ENCODE assay signal across 10 mouse cellular contexts in genomic region chr8:118951766-118952741, GRCm38 (mm10).
A peak's percentile ranks its signal among the peaks of the same experiment; 100 is the strongest.
DNase-seq lines count a peak whose midpoint lies in the region; ATAC-seq and TF ChIP-seq lines count a peak whose summit lies in the region.
"Had no signal": no experiment of that assay in that cellular context is flagged by ENCODE, and none has a peak within 500 bp of the region (broad histone marks: within the 10 kb centered on the region; RNA-seq: fewer than 3 reads in every experiment).

No protein-coding gene starts in this region.

- no peak for ATAC-seq in cerebellum, adult (ENCODE audit: insufficient number of reproducible peaks, low FRiP score, low TSS enrichment)
- ATAC-seq in megakaryocyte, adult 5-6 weeks (ENCODE audit: poor library complexity, severe bottlenecking) = no peak
- ATAC-seq in forebrain, postnatal 0 days = peak; percentile 72
- ATAC-seq in megakaryocyte-erythroid progenitor cell, adult 5-6 weeks (replicated peaks; ENCODE audit: low FRiP score, low TSS enrichment, poor library complexity, severe bottlenecking) = no peak

- TF ChIP-seq CTCF in forebrain, postnatal 0 days (IDR thresholded peaks at IDR 0.05; ENCODE audit: low read depth) = no peak

- no peak overlapping the region; the same call in 1 of the 2 replicates for H3K9ac ChIP-seq in forebrain, postnatal 0 days
- H3K9ac ChIP-seq: kidney, embryonic 15.5 days had no signal

- peak overlapping the region; percentile 54 for H3K4me3 ChIP-seq in megakaryocyte, embryonic 14.5 days (replicated peaks)
- no peak overlapping the region for H3K4me3 ChIP-seq in forebrain, postnatal 0 days (ENCODE audit: low read depth, low read length)
- H3K4me3 ChIP-seq: kidney, embryonic 15.5 days had no signal

- H3K9me3 ChIP-seq in megakaryocyte, embryonic 14.5 days = peaks cover 86% of the 10 kb centered on the region
- H3K9me3 ChIP-seq in forebrain, postnatal 0 days (ENCODE audit: low read length) = no peaks in the 10 kb centered on the region
- H3K9me3 ChIP-seq: kidney, embryonic 15.5 days had no signal

- 52% methylated on average over 20 of the region's 20 CpGs for WGBS in forebrain, postnatal 0 days

- peak; percentile 25 to 48 for DNase-seq in cerebellum, postnatal 14 days
- DNase-seq in forebrain, postnatal 0 days = peak; percentile 62
- DNase-seq in retina, postnatal 1 day = peak; percentile 47
- no peak for DNase-seq in spleen, adult 18-20 months
- DNase-seq: gastrocnemius, postnatal 14 days had no signal

- no peaks in the 10 kb centered on the region for H3K4me1 ChIP-seq in megakaryocyte, embryonic 14.5 days
- H3K4me1 ChIP-seq in forebrain, postnatal 0 days (ENCODE audit: insufficient read depth) = no peaks in the 10 kb centered on the region
- H3K4me1 ChIP-seq: kidney, embryonic 15.5 days had no signal

- no peaks in the 10 kb centered on the region for H3K36me3 ChIP-seq in megakaryocyte, embryonic 14.5 days (replicated peaks; ENCODE audit: low read length)
- no peaks in the 10 kb centered on the region for H3K36me3 ChIP-seq in forebrain, postnatal 0 days (ENCODE audit: insufficient read depth)
- H3K36me3 ChIP-seq: kidney, embryonic 15.5 days had no signal

- no peak overlapping the region for H3K4me2 ChIP-seq in forebrain, postnatal 0 days (ENCODE audit: low read depth)
- H3K4me2 ChIP-seq: kidney, embryonic 15.5 days had no signal

- H3K27me3 ChIP-seq in megakaryocyte, embryonic 14.5 days (replicated peaks) = no peaks in the 10 kb centered on the region
- no peaks in the 10 kb centered on the region for H3K27me3 ChIP-seq in forebrain, postnatal 0 days (ENCODE audit: insufficient read depth, low read length)
- H3K27me3 ChIP-seq: kidney, embryonic 15.5 days had no signal

- H3K27ac ChIP-seq in forebrain, postnatal 0 days (ENCODE audit: low read depth, low read length) = peak overlapping the region; percentile 50
- H3K27ac ChIP-seq: kidney, embryonic 15.5 days had no signal

Comparison
In these comparisons a context has a peak if more than half of its experiments do, and no peak if none do; other contexts are left out.
1. DNase-seq: peak in cerebellum, postnatal 14 days (2 of 2), forebrain, postnatal 0 days (single experiment) and retina, postnatal 1 day (single experiment); none in spleen, adult 18-20 months (0 of 2).